Mouse (Mus musculus): Measurements from ENCODE around the gene H2-Q10. TPM values are rescaled to one million over a fixed set of nuclear protein-coding genes. Genes with fewer than 3 reads are reported as not detected.
A peak's percentile ranks its signal among the peaks of the same experiment; 100 is the strongest.
"Not testable (repeated sequence)": the region's sequence is repeated elsewhere in the genome, so short reads cannot be mapped to it uniquely, and the experiment has no call there.

Gene H2-Q10
- polyA plus RNA-seq, 1 experiment, result 0.33 TPM

DNA sequence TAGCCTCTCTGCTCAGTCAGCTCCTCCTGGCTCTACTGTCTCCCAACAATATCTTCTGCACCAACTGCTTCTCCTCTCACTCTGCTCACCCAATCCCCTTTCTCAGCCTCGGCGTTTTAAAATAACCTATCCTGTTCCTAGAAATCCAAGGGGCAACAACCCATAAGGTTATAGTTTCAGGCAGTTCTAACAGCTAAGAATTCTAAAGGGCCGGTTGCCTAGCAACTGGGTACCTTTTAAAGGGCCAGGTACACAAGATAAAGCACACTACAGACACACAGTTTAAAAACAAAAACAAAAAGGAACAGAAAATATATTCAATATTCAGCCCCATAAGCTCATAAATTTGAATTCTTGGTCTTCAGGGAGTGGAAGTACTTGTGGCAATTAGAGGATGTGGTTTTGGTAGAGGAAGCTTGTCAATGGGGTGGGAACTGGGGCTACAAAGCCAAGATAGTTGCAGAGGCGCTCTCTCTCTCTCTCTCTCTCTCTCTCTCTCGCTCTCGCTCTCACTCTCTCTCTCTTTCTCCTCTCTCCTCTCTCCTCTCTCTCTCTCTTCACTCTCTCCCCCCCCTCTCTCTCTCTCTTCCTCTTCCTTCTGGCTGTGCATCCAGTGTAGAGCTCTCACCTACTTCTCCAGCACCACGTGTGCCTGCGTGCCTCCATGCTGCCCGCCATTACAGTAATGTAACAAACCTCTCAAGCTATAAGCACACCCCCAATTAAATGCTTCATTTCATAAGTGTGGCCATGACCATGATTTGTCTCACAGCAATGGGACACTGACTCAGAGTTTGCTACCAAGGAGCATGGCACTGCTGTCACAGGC is 9.2 kb upstream of the H2-Q10 start:
- not testable (repeated sequence) for H3K4me1 ChIP-seq (ENCODE audit: control insufficient read depth, insufficient read depth, low read length); H3K36me3 ChIP-seq (ENCODE audit: control insufficient read depth, insufficient read depth, low read length); H3K27me3 ChIP-seq (ENCODE audit: control insufficient read depth, insufficient read depth, low read length); H3K27ac ChIP-seq (ENCODE audit: control insufficient read depth, insufficient read depth, low read depth, low read length); H3K4me3 ChIP-seq (ENCODE audit: control insufficient read depth, low read depth, low read length)

DNA sequence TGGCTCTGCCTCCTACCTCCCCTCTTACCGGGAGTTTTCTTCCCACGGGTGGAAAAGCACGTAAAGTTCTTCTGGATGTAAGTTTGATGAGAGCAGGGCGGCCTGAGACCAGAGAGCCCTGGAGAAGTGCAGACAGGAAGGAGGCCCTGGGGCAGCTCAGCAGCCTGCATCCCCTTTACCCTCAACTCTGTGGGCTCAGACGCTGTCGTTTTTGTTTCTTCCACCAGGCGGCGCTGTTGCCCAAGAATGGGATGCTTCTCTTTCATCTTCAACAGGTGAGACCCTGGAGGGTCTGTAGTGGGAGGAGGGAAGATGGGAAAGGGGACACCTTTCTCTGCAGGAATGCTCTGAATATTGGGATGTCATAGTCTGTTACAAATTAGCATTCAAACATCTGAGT is 4.2 kb upstream of the H2-Q10 start:
- TF ChIP-seq CTCF (IDR thresholded peaks at IDR 0.05; ENCODE audit: control insufficient read depth, insufficient read depth, insufficient replicate concordance, low read depth, low read length), result peak; percentile 82
- H3K27me3 ChIP-seq (ENCODE audit: control insufficient read depth, insufficient read depth, low read length); H3K4me3 ChIP-seq (ENCODE audit: control insufficient read depth, low read depth, low read length); H3K27ac ChIP-seq (ENCODE audit: control insufficient read depth, insufficient read depth, low read depth, low read length); H3K4me1 ChIP-seq (ENCODE audit: control insufficient read depth, insufficient read depth, low read length); H3K36me3 ChIP-seq (ENCODE audit: control insufficient read depth, insufficient read depth, low read length): not testable (repeated sequence)

DNA sequence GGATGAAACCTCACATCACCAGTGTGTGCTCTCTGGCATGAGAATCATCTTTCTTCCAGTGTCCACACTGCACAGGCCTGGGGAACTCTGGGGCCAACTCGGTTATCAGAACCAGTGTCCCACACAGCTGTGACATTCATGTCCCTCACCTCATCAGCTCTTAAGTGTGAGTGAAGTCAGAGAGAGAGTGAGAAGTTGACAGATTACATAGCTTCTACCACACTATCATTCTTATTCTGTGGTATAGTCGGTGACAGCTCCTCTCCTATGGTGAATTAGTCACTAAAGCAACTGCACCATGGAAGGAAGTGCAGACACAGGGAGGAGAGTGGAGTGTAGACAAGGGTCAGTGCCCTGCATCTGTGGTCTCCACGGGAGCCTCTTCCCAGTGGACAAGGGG is 953 bp upstream of the H2-Q10 start:
- not testable (repeated sequence) for H3K27ac ChIP-seq (ENCODE audit: control insufficient read depth, insufficient read depth, low read depth, low read length); H3K4me3 ChIP-seq (ENCODE audit: control insufficient read depth, low read depth, low read length); H3K4me1 ChIP-seq (ENCODE audit: control insufficient read depth, insufficient read depth, low read length); H3K27me3 ChIP-seq (ENCODE audit: control insufficient read depth, insufficient read depth, low read length); H3K36me3 ChIP-seq (ENCODE audit: control insufficient read depth, insufficient read depth, low read length)

DNA sequence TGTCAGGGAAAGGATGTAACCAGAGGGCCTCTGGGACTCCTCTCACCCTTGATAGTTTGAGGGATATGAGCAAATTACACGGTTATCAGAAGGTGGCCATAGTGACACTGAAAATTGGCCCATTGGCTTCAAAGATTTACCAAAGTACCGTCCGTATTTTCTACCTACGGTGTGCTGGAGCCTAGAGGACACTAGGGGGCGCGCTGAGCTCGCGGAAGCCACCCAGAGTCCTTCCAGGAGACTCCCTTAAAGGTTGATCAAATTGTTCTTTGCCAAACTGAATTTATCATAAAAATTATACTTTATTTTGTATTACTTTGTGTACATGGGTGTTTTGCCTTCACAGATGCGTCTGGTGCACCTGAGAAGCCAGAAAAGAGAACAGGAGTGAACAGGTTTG is 14.2 kb downstream of the H2-Q10 start:
- Histone ChIP-seq H3K4me1 (ENCODE audit: control insufficient read depth, insufficient read depth, low read length) (no peaks in the 10 kb centered on the region), H3K4me3 (ENCODE audit: control insufficient read depth, low read depth, low read length) (no peak overlapping the region), H3K36me3 (ENCODE audit: control insufficient read depth, insufficient read depth, low read length) (no peaks in the 10 kb centered on the region), H3K27ac (ENCODE audit: control insufficient read depth, insufficient read depth, low read depth, low read length) (0 out of 2 replicates have a peak overlapping the region, but pooled peaks have one; percentile 4), H3K27me3 (ENCODE audit: control insufficient read depth, insufficient read depth, low read length) (no peaks in the 10 kb centered on the region)
- TF ChIP-seq CTCF (IDR thresholded peaks at IDR 0.05; ENCODE audit: control insufficient read depth, insufficient read depth, insufficient replicate concordance, low read depth, low read length) (peak; percentile 88), POLR2A (IDR thresholded peaks at IDR 0.05; ENCODE audit: control insufficient read depth, low read depth, low read length) (no peak)

GRCm38 (mm10) chr17:35485702-35486101 is 15.8 kb downstream of the H2-Q10 start:
- no peak for TF ChIP-seq CTCF (IDR thresholded peaks at IDR 0.05; ENCODE audit: control insufficient read depth, insufficient read depth, insufficient replicate concordance, low read depth, low read length)
- no peak for TF ChIP-seq POLR2A (IDR thresholded peaks at IDR 0.05; ENCODE audit: control insufficient read depth, low read depth, low read length)
- no peaks in the 10 kb centered on the region for H3K27me3 ChIP-seq (ENCODE audit: control insufficient read depth, insufficient read depth, low read length)
- H3K4me3 ChIP-seq (ENCODE audit: control insufficient read depth, low read depth, low read length), result no peak overlapping the region
- H3K4me1 ChIP-seq (ENCODE audit: control insufficient read depth, insufficient read depth, low read length), result no peaks in the 10 kb centered on the region
- H3K36me3 ChIP-seq (ENCODE audit: control insufficient read depth, insufficient read depth, low read length), result no peaks in the 10 kb centered on the region
- no peak overlapping the region for H3K27ac ChIP-seq (ENCODE audit: control insufficient read depth, insufficient read depth, low read depth, low read length)

DNA sequence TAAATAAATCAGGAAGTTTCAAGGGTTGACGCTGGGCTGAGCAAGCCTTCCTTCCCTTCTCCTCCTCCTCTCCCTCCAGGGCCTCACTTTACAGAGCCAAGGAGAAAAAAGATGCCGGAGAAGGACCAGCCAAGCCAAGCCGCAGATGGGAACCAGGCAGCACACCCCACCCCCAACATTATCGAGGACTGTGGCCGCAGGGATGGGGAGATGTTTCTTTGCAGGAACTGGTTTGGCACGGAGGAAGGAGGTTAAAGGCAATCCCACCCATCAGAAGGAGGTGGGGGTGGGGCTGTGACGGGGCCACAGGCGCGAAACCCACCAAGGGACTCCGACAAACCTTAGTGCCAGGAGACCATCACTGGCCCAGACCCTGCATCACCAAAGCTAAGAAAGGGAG is 16.8 kb downstream of the H2-Q10 start:
- TF ChIP-seq CTCF (IDR thresholded peaks at IDR 0.05; ENCODE audit: control insufficient read depth, insufficient read depth, insufficient replicate concordance, low read depth, low read length) (no peak), POLR2A (IDR thresholded peaks at IDR 0.05; ENCODE audit: control insufficient read depth, low read depth, low read length) (no peak)
- Histone ChIP-seq H3K4me1 (ENCODE audit: control insufficient read depth, insufficient read depth, low read length) (no peaks in the 10 kb centered on the region), H3K27ac (ENCODE audit: control insufficient read depth, insufficient read depth, low read depth, low read length) (no peak overlapping the region), H3K4me3 (ENCODE audit: control insufficient read depth, low read depth, low read length) (no peak overlapping the region), H3K27me3 (ENCODE audit: control insufficient read depth, insufficient read depth, low read length) (no peaks in the 10 kb centered on the region), H3K36me3 (ENCODE audit: control insufficient read depth, insufficient read depth, low read length) (no peaks in the 10 kb centered on the region)

DNA sequence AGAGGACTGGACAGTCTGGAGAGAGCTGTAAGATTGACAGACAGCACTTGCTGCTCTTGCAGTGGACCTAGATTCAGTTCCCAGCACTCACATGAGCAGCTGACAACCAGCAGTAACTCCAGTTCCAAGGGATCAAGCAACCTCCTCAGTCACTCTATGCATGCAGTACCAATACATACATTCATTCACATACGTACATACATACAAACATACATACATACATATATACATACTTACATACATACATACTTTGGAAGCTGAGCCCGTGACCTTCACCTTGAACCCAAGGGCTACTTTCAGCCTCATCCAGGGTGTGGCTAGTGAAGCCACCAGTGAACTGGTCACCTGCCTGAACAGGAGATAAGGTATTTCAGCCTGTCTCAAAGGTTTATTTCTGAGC is 18.2 kb downstream of the H2-Q10 start:
- Histone ChIP-seq H3K27ac (ENCODE audit: control insufficient read depth, insufficient read depth, low read depth, low read length) (no peak overlapping the region), H3K27me3 (ENCODE audit: control insufficient read depth, insufficient read depth, low read length) (no peaks in the 10 kb centered on the region), H3K4me1 (ENCODE audit: control insufficient read depth, insufficient read depth, low read length) (no peaks in the 10 kb centered on the region), H3K36me3 (ENCODE audit: control insufficient read depth, insufficient read depth, low read length) (no peaks in the 10 kb centered on the region), H3K4me3 (ENCODE audit: control insufficient read depth, low read depth, low read length) (no peak overlapping the region)
- no peak for TF ChIP-seq CTCF (IDR thresholded peaks at IDR 0.05; ENCODE audit: control insufficient read depth, insufficient read depth, insufficient replicate concordance, low read depth, low read length)

DNA sequence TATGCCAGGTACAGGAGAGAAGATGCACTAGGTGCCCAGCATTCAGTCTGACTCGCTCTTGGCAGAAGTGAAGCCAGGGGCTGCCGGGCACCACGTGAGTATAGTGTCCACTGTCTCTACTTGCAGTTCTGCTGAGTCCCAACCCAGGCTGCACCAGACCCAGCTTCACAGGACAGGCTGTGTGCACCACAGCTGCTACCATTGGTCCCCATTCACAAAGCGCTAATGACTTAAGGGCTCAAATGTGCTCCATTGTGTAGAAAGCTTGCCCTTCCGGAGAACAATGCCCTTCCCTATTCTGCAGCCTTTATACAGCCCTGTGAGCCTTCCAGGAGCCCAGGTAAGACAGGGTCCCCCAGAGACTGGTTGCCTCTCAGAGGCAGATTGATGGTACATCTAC is 20.4 kb downstream of the H2-Q10 start:
- Histone ChIP-seq H3K4me1 (ENCODE audit: control insufficient read depth, insufficient read depth, low read length) (no peaks in the 10 kb centered on the region), H3K27ac (ENCODE audit: control insufficient read depth, insufficient read depth, low read depth, low read length) (no peak overlapping the region), H3K36me3 (ENCODE audit: control insufficient read depth, insufficient read depth, low read length) (no peaks in the 10 kb centered on the region), H3K27me3 (ENCODE audit: control insufficient read depth, insufficient read depth, low read length) (no peaks in the 10 kb centered on the region), H3K4me3 (ENCODE audit: control insufficient read depth, low read depth, low read length) (no peak overlapping the region)
- TF ChIP-seq CTCF (IDR thresholded peaks at IDR 0.05; ENCODE audit: control insufficient read depth, insufficient read depth, insufficient replicate concordance, low read depth, low read length) (no peak), POLR2A (IDR thresholded peaks at IDR 0.05; ENCODE audit: control insufficient read depth, low read depth, low read length) (no peak)
